Mouse (Mus musculus): ENCODE results near the gene Grm7.

The Grm7 gene

GRCm38 (mm10) chr6:111368551-111368950 is 723.2 kb downstream of the Grm7 start:
- DNase-seq (ENCODE audit: low spot score), result no peak

- DNase-seq (ENCODE audit: low spot score), result no peak
Observed at GRCm38 (mm10) chr6:111369013-111369412, 723.6 kb downstream of the Grm7 start.

GRCm38 (mm10) chr6:111371581-111372349 is 726.4 kb downstream of the Grm7 start:
- DNase-seq (ENCODE audit: low spot score), result no peak

- DNase-seq (ENCODE audit: low spot score), result no peak
Observed at GRCm38 (mm10) chr6:111372626-111373380, 727.4 kb downstream of the Grm7 start.

- no peak for DNase-seq (ENCODE audit: low spot score)
Observed at GRCm38 (mm10) chr6:111380710-111381109, 735.3 kb downstream of the Grm7 start.

GRCm38 (mm10) chr6:111408750-111409149 is 763.4 kb downstream of the Grm7 start:
- no peak for DNase-seq (ENCODE audit: low spot score)

GRCm38 (mm10) chr6:111424737-111425136 is 779.4 kb downstream of the Grm7 start:
- DNase-seq (ENCODE audit: low spot score), result no peak

GRCm38 (mm10) chr6:111446228-111446627 is 800.8 kb downstream of the Grm7 start:
- no peak for DNase-seq (ENCODE audit: low spot score)

- DNase-seq (ENCODE audit: low spot score), result no peak
Observed at GRCm38 (mm10) chr6:111447851-111448250, 802.5 kb downstream of the Grm7 start.

GRCm38 (mm10) chr6:111449054-111449783 is 803.8 kb downstream of the Grm7 start:
- DNase-seq (ENCODE audit: low spot score), result no peak

GRCm38 (mm10) chr6:111481866-111482265 is 836.5 kb downstream of the Grm7 start:
- DNase-seq (ENCODE audit: low spot score), result no peak

GRCm38 (mm10) chr6:111486081-111486480 is 840.7 kb downstream of the Grm7 start:
- DNase-seq (ENCODE audit: low spot score), result no peak

- no peak for DNase-seq (ENCODE audit: low spot score)
Observed at GRCm38 (mm10) chr6:111487556-111487955, 842.2 kb downstream of the Grm7 start.

- no peak for DNase-seq (ENCODE audit: low spot score)
Observed at GRCm38 (mm10) chr6:111492166-111492565, 846.8 kb downstream of the Grm7 start.

- DNase-seq (ENCODE audit: low spot score), result no peak
Observed at GRCm38 (mm10) chr6:111499542-111499941, 854.2 kb downstream of the Grm7 start.

- no peak for DNase-seq (ENCODE audit: low spot score)
Observed at GRCm38 (mm10) chr6:111510768-111511459, 865.5 kb downstream of the Grm7 start.

- no peak for DNase-seq (ENCODE audit: low spot score)
Observed at GRCm38 (mm10) chr6:111512359-111512758, 867.0 kb downstream of the Grm7 start.

- no peak for DNase-seq (ENCODE audit: low spot score)
Observed at GRCm38 (mm10) chr6:111521229-111521628, 875.8 kb downstream of the Grm7 start.

- no peak for DNase-seq (ENCODE audit: low spot score)
Observed at GRCm38 (mm10) chr6:111522122-111522521, 876.7 kb downstream of the Grm7 start.

GRCm38 (mm10) chr6:111529985-111530384 is 884.6 kb downstream of the Grm7 start:
- DNase-seq (ENCODE audit: low spot score), result no peak

- no peak for DNase-seq (ENCODE audit: low spot score)
Observed at GRCm38 (mm10) chr6:111558588-111558987, 913.2 kb downstream of the Grm7 start.

- no peak for DNase-seq (ENCODE audit: low spot score)
Observed at GRCm38 (mm10) chr6:111559459-111559858, 914.1 kb downstream of the Grm7 start.
